Mouse (Mus musculus) lung, adult 2 months (tissue): ENCODE data around the gene Prss27.

Source experiments
- CTCF ChIP-seq: fragments of 200-500 bp; IDR thresholded peaks from 2 replicates; pipeline ENCODE4 v1.5.1; 2011; ENCODE audit warnings: mild to moderate bottlenecking, low read length, control low read depth; ENCODE audit not compliant: insufficient read depth
- POLR2A ChIP-seq: fragments of 200-500 bp; IDR thresholded peaks from 2 replicates; pipeline ENCODE4 v1.6.1; 2011; ENCODE audit warnings: low read depth, mild to moderate bottlenecking, control low read depth, low read length, borderline replicate concordance; ENCODE audit errors: extremely low read depth

- TF ChIP-seq CTCF: no peak
- no peak for TF ChIP-seq POLR2A
Observed at GRCm38 (mm10) chr17:24035087-24035486, 2.9 kb upstream of the Prss27 start.
